Comparison of ENCODE assay signal across 24 mouse cellular contexts in genomic region chr3:138185995-138186930, GRCm38 (mm10). TPM values are rescaled to one million over a fixed set of nuclear protein-coding genes. Genes with fewer than 3 reads are reported as not detected.
DNase-seq lines count a peak whose midpoint lies in the region; ATAC-seq lines count a peak whose summit lies in the region.
"Had no signal": no experiment of that assay in that cellular context is flagged by ENCODE, and none has a peak within 500 bp of the region (broad histone marks: within the 10 kb centered on the region; RNA-seq: fewer than 3 reads in every experiment).

No protein-coding gene starts in this region.

- H3K27ac ChIP-seq in heart, embryonic 12.5 days (ENCODE audit: poor library complexity, severe bottlenecking) = no peak overlapping the region
- peak overlapping the region; percentile 33 for H3K27ac ChIP-seq in hindbrain, embryonic 11.5 days (ENCODE audit: low read depth, low read length)
- no peak overlapping the region for H3K27ac ChIP-seq in hindbrain, embryonic 15.5 days (replicated peaks)
- no peak overlapping the region for H3K27ac ChIP-seq in midbrain, embryonic 16.5 days (ENCODE audit: low read length)
- H3K27ac ChIP-seq: left cerebral cortex, adult 2 months; liver, embryonic 12.5 days; macrophage; stomach, postnatal 0 days had no signal

- no peak overlapping the region for H3K9ac ChIP-seq in heart, embryonic 12.5 days
- no peak overlapping the region for H3K9ac ChIP-seq in hindbrain, embryonic 11.5 days (ENCODE audit: low read depth, low read length)
- H3K9ac ChIP-seq in hindbrain, embryonic 15.5 days = no peak overlapping the region
- no peak overlapping the region for H3K9ac ChIP-seq in midbrain, embryonic 16.5 days (ENCODE audit: low read depth, low read length)
- H3K9ac ChIP-seq: liver, embryonic 12.5 days; lung, embryonic 14.5 days had no signal

- intact Hi-C loops in heart, postnatal 25 days (cut with DNase I) = no loop called here

- no peak overlapping the region for H3K4me2 ChIP-seq in heart, embryonic 12.5 days
- no peak overlapping the region for H3K4me2 ChIP-seq in hindbrain, embryonic 11.5 days (replicated peaks; ENCODE audit: low read depth, low read length)
- H3K4me2 ChIP-seq in hindbrain, embryonic 15.5 days = peak overlapping the region; percentile 28
- no peak overlapping the region for H3K4me2 ChIP-seq in midbrain, embryonic 16.5 days (ENCODE audit: low read length)
- H3K4me2 ChIP-seq: liver, embryonic 12.5 days; lung, embryonic 14.5 days had no signal

- no peaks in the 10 kb centered on the region for H3K27me3 ChIP-seq in heart, embryonic 12.5 days (replicated peaks)
- no peaks in the 10 kb centered on the region for H3K27me3 ChIP-seq in hindbrain, embryonic 11.5 days (ENCODE audit: control insufficient read depth, insufficient read depth, low read length)
- H3K27me3 ChIP-seq in hindbrain, embryonic 15.5 days = no peaks in the 10 kb centered on the region
- H3K27me3 ChIP-seq in midbrain, embryonic 16.5 days (ENCODE audit: control insufficient read depth, insufficient read depth, low read depth, low read length) = no peaks in the 10 kb centered on the region
- H3K27me3 ChIP-seq: liver, embryonic 12.5 days had no signal

- H3K4me1 ChIP-seq in heart, embryonic 12.5 days (replicated peaks) = no peaks in the 10 kb centered on the region
- no peaks in the 10 kb centered on the region for H3K4me1 ChIP-seq in hindbrain, embryonic 11.5 days (replicated peaks; ENCODE audit: control insufficient read depth, insufficient read depth, low read length)
- H3K4me1 ChIP-seq in hindbrain, embryonic 15.5 days (replicated peaks) = peaks cover 10% of the 10 kb centered on the region
- no peaks in the 10 kb centered on the region for H3K4me1 ChIP-seq in midbrain, embryonic 16.5 days (ENCODE audit: control insufficient read depth, insufficient read depth, low read length)
- H3K4me1 ChIP-seq: liver, embryonic 12.5 days had no signal

- ATAC-seq in heart, embryonic 12.5 days (ENCODE audit: insufficient number of reproducible peaks, low FRiP score) = no peak
- ATAC-seq in hindbrain, embryonic 11.5 days (ENCODE audit: low FRiP score) = peak; percentile 75
- peak; percentile 80 for ATAC-seq in hindbrain, embryonic 15.5 days (ENCODE audit: low FRiP score, low read depth)
- peak; percentile 71; the same call in 1 of the 2 replicates for ATAC-seq in midbrain, embryonic 16.5 days
- ATAC-seq in activated CD4-positive, CD25-positive, alpha-beta regulatory T cell, adult 4 months = no peak
- ATAC-seq: CD4-positive, CD25-positive, alpha-beta regulatory T cell, adult 4 months; liver, embryonic 12.5 days had no signal

- no peak overlapping the region for H3K4me3 ChIP-seq in heart, embryonic 12.5 days
- no peak overlapping the region for H3K4me3 ChIP-seq in hindbrain, embryonic 11.5 days (ENCODE audit: low read depth, low read length)
- no peak overlapping the region for H3K4me3 ChIP-seq in hindbrain, embryonic 15.5 days
- H3K4me3 ChIP-seq in midbrain, embryonic 16.5 days (ENCODE audit: low read depth, low read length) = no peak overlapping the region
- H3K4me3 ChIP-seq: left cerebral cortex, adult 2 months; liver, embryonic 12.5 days had no signal

- 89% methylated on average over 26 of the region's 26 CpGs for WGBS in heart, embryonic 12.5 days
- 86% methylated on average over 26 of the region's 26 CpGs for WGBS in hindbrain, embryonic 11.5 days
- WGBS in hindbrain, embryonic 15.5 days = 64% methylated on average over 26 of the region's 26 CpGs
- WGBS in midbrain, embryonic 16.5 days = 79% methylated on average over 26 of the region's 26 CpGs

- DNase-seq in heart, adult 11 months = peak; percentile 67
- DNase-seq in hindbrain, embryonic 11.5 days (ENCODE audit: low spot score) = no peak
- no peak for DNase-seq in heart, postnatal 25 days (ENCODE audit: low spot score)
- DNase-seq in gastrocnemius, adult 18-20 months (ENCODE audit: low spot score) = no peak
- DNase-seq: cerebellum, postnatal 36 days; kidney, adult 11 months; thymus, postnatal 4 days had no signal

- peaks cover 2% of the 10 kb centered on the region; the same call in 1 of the 2 replicates for H3K9me3 ChIP-seq in heart, embryonic 12.5 days (replicated peaks)
- no peaks in the 10 kb centered on the region for H3K9me3 ChIP-seq in hindbrain, embryonic 11.5 days (ENCODE audit: control insufficient read depth, low read length)
- no peaks in the 10 kb centered on the region for H3K9me3 ChIP-seq in hindbrain, embryonic 15.5 days
- H3K9me3 ChIP-seq in midbrain, embryonic 16.5 days (replicated peaks; ENCODE audit: control insufficient read depth, low read length, poor library complexity, severe bottlenecking) = no peaks in the 10 kb centered on the region
- H3K9me3 ChIP-seq: G1E; liver, embryonic 12.5 days had no signal

- H3K36me3 ChIP-seq in heart, embryonic 12.5 days = no peaks in the 10 kb centered on the region
- no peaks in the 10 kb centered on the region for H3K36me3 ChIP-seq in hindbrain, embryonic 11.5 days (ENCODE audit: control insufficient read depth, insufficient read depth, low read length)
- no peaks in the 10 kb centered on the region for H3K36me3 ChIP-seq in hindbrain, embryonic 15.5 days
- H3K36me3 ChIP-seq in midbrain, embryonic 16.5 days (ENCODE audit: control insufficient read depth, insufficient read depth, low read length) = no peaks in the 10 kb centered on the region
- H3K36me3 ChIP-seq: G1E; liver, embryonic 12.5 days had no signal

RNA-seq across cellular contexts. Expression of gene 4930579F01Rik, which starts 7.4 kb away (rescaled TPM):
- polyA plus RNA-seq in heart, embryonic 12.5 days (2016; fragmentation: Nextera tagmentation; extraction: Ambion mirVana) = not detected in 2 replicates
- polyA plus RNA-seq in hindbrain, embryonic 11.5 days (2014; fragmentation: Nextera tagmentation; extraction: Ambion mirVana) = not detected in 2 replicates
- 0.09 TPM in 1 of 2 replicates, not detected in the other for polyA plus RNA-seq in hindbrain, embryonic 15.5 days (2015; fragmentation: Nextera tagmentation; extraction: Ambion mirVana)
- polyA plus RNA-seq in midbrain, embryonic 16.5 days (2015; fragmentation: Nextera tagmentation; extraction: Ambion mirVana) = not detected in 2 replicates
- total RNA-seq in heart, postnatal 25 days (2021) = not detected
- total RNA-seq in gastrocnemius, adult 18-20 months (2021) = not detected
- polyA plus RNA-seq in activated CD4-positive, CD25-positive, alpha-beta regulatory T cell, adult 4 months (2017; shearing (Covaris generic)) = not detected
- total RNA-seq: G1E; granulocyte monocyte progenitor cell, adult 5-6 weeks; hematopoietic stem cell, adult 5-6 weeks; layer of hippocampus, adult 8-10 months; left cerebral cortex, adult 2 months had no signal
- polyA plus RNA-seq: CD4-positive, CD25-positive, alpha-beta regulatory T cell, adult 4 months; embryonic facial prominence, embryonic 14.5 days; G1E; heart, embryonic 14.5 days; limb, embryonic 11.5 days; liver, embryonic 12.5 days; macrophage had no signal

RNA-seq across cellular contexts. Expression of gene Adh7, which starts 31.3 kb away (rescaled TPM):
- polyA plus RNA-seq in heart, embryonic 12.5 days (2016; fragmentation: Nextera tagmentation; extraction: Ambion mirVana) = not detected in 2 replicates
- polyA plus RNA-seq in hindbrain, embryonic 11.5 days (2014; fragmentation: Nextera tagmentation; extraction: Ambion mirVana) = 0.08 and 0.22 TPM in 2 replicates
- polyA plus RNA-seq in hindbrain, embryonic 15.5 days (2015; fragmentation: Nextera tagmentation; extraction: Ambion mirVana) = 0.46 and 0.62 TPM in 2 replicates
- 1.3 and 1.6 TPM in 2 replicates for polyA plus RNA-seq in midbrain, embryonic 16.5 days (2015; fragmentation: Nextera tagmentation; extraction: Ambion mirVana)
- total RNA-seq in heart, postnatal 25 days (2021) = under 1 TPM; 0.08 to 0.14 TPM
- total RNA-seq in gastrocnemius, adult 18-20 months (2021) = under 1 TPM; 0.40 to 0.46 TPM
- polyA plus RNA-seq in activated CD4-positive, CD25-positive, alpha-beta regulatory T cell, adult 4 months (2017; shearing (Covaris generic)) = not detected
- total RNA-seq: granulocyte monocyte progenitor cell, adult 5-6 weeks; hematopoietic stem cell, adult 5-6 weeks had no signal
- polyA plus RNA-seq: CD4-positive, CD25-positive, alpha-beta regulatory T cell, adult 4 months; G1E; heart, embryonic 14.5 days; limb, embryonic 11.5 days; macrophage had no signal

RNA-seq across cellular contexts. Expression of gene Mttp, which starts 41.5 kb away (rescaled TPM):
- polyA plus RNA-seq in heart, embryonic 12.5 days (2016; fragmentation: Nextera tagmentation; extraction: Ambion mirVana) = 8.4 and 9.0 TPM in 2 replicates
- 10.2 and 13.4 TPM in 2 replicates for polyA plus RNA-seq in hindbrain, embryonic 11.5 days (2014; fragmentation: Nextera tagmentation; extraction: Ambion mirVana)
- polyA plus RNA-seq in hindbrain, embryonic 15.5 days (2015; fragmentation: Nextera tagmentation; extraction: Ambion mirVana) = 7.9 and 9.5 TPM in 2 replicates
- 10.2 and 10.3 TPM in 2 replicates for polyA plus RNA-seq in midbrain, embryonic 16.5 days (2015; fragmentation: Nextera tagmentation; extraction: Ambion mirVana)
- total RNA-seq in heart, postnatal 25 days (2021) = 1 to 10 TPM; 4.8 to 5.9 TPM
- total RNA-seq in gastrocnemius, adult 18-20 months (2021) = 1 to 10 TPM; 1.6 to 1.7 TPM
- 1 to 10 TPM; 2.9 to 3.6 TPM for polyA plus RNA-seq in activated CD4-positive, CD25-positive, alpha-beta regulatory T cell, adult 4 months (2017; shearing (Covaris generic))

RNA-seq across cellular contexts. Expression of gene Trmt10a, which starts 43.0 kb away (rescaled TPM):
- 12.8 and 14.5 TPM in 2 replicates for polyA plus RNA-seq in heart, embryonic 12.5 days (2016; fragmentation: Nextera tagmentation; extraction: Ambion mirVana)
- polyA plus RNA-seq in hindbrain, embryonic 11.5 days (2014; fragmentation: Nextera tagmentation; extraction: Ambion mirVana) = 12.4 and 17.0 TPM in 2 replicates
- polyA plus RNA-seq in hindbrain, embryonic 15.5 days (2015; fragmentation: Nextera tagmentation; extraction: Ambion mirVana) = 6.9 and 7.4 TPM in 2 replicates
- 6.9 and 7.9 TPM in 2 replicates for polyA plus RNA-seq in midbrain, embryonic 16.5 days (2015; fragmentation: Nextera tagmentation; extraction: Ambion mirVana)
- 1 to 10 TPM; 2.3 to 2.5 TPM for total RNA-seq in heart, postnatal 25 days (2021)
- 1 to 10 TPM in 1 of 2 experiments, under 1 TPM in 1; 0.94 to 2.4 TPM for total RNA-seq in gastrocnemius, adult 18-20 months (2021)
- 10 to 100 TPM in 1 of 2 experiments, 1 to 10 TPM in 1; 8.7 to 10.0 TPM for polyA plus RNA-seq in activated CD4-positive, CD25-positive, alpha-beta regulatory T cell, adult 4 months (2017; shearing (Covaris generic))

Comparison
In these comparisons a context has a peak if more than half of its experiments do, and no peak if none do; other contexts are left out.
1. ATAC-seq: peak in hindbrain, embryonic 11.5 days (single experiment), hindbrain, embryonic 15.5 days (single experiment) and midbrain, embryonic 16.5 days (single experiment); none in heart, embryonic 12.5 days (single experiment) and activated CD4-positive, CD25-positive, alpha-beta regulatory T cell, adult 4 months (single experiment).